In genomic region chr17:33552964-33553363, GRCm38 (mm10) we compare ENCODE assay signal across 10 mouse cellular contexts. TPM values are rescaled to one million over a fixed set of nuclear protein-coding genes. Genes with fewer than 3 reads are reported as not detected.
A peak's percentile ranks its signal among the peaks of the same experiment; 100 is the strongest.
DNase-seq lines count a peak whose midpoint lies in the region; ATAC-seq and TF ChIP-seq lines count a peak whose summit lies in the region.
"Had no signal": no experiment of that assay in that cellular context is flagged by ENCODE, and none has a peak within 500 bp of the region (broad histone marks: within the 10 kb centered on the region; RNA-seq: fewer than 3 reads in every experiment).

No protein-coding gene starts in this region.

- H3K9me3 ChIP-seq in midbrain, embryonic 10.5 days (replicated peaks): no peaks in the 10 kb centered on the region
- no peaks in the 10 kb centered on the region for H3K9me3 ChIP-seq in midbrain, embryonic 13.5 days
- H3K9me3 ChIP-seq in limb, embryonic 11.5 days (ENCODE audit: control insufficient read depth, low read length): no peaks in the 10 kb centered on the region
- H3K9me3 ChIP-seq: heart, embryonic 13.5 days had no signal

- H3K9ac ChIP-seq in midbrain, embryonic 13.5 days (replicated peaks): no peak overlapping the region
- no peak overlapping the region for H3K9ac ChIP-seq in limb, embryonic 11.5 days (ENCODE audit: low read length)
- H3K9ac ChIP-seq: heart, embryonic 13.5 days had no signal

- no peak for TF ChIP-seq POLR2A in cerebellum, adult 2 months (IDR thresholded peaks at IDR 0.05; ENCODE audit: borderline replicate concordance, insufficient read depth, low read length)

- ATAC-seq in midbrain, embryonic 13.5 days: no peak
- ATAC-seq in limb, embryonic 11.5 days (ENCODE audit: insufficient number of reproducible peaks, low FRiP score, low TSS enrichment, low read depth): no peak
- no peak for ATAC-seq in inflammation-experienced regulatory T-cells, adult 6 months
- ATAC-seq: Patski had no signal

- H3K4me1 ChIP-seq in cerebellum, adult 2 months (ENCODE audit: control insufficient read depth, insufficient read depth, low read length): peaks cover 32% of the 10 kb centered on the region
- no peaks in the 10 kb centered on the region for H3K4me1 ChIP-seq in midbrain, embryonic 10.5 days
- no peaks in the 10 kb centered on the region for H3K4me1 ChIP-seq in midbrain, embryonic 13.5 days (replicated peaks)
- H3K4me1 ChIP-seq in limb, embryonic 11.5 days (ENCODE audit: control insufficient read depth, insufficient read depth, low read length): no peaks in the 10 kb centered on the region
- H3K4me1 ChIP-seq: heart, embryonic 13.5 days had no signal

- H3K36me3 ChIP-seq in midbrain, embryonic 10.5 days: peaks cover 45% of the 10 kb centered on the region
- H3K36me3 ChIP-seq in midbrain, embryonic 13.5 days: peaks cover 39% of the 10 kb centered on the region
- H3K36me3 ChIP-seq in limb, embryonic 11.5 days (ENCODE audit: control insufficient read depth, insufficient read depth, low read length): peaks cover 8% of the 10 kb centered on the region; the same call in 1 of the 2 replicates

- DNase-seq in cerebellum, adult 2 months: no peak
- no peak for DNase-seq in cerebellum, adult 8-10 months
- DNase-seq in midbrain, embryonic 10.5 days (ENCODE audit: low spot score): peak; percentile 51
- peak; percentile 42 for DNase-seq in embryo, embryonic 11.5 days (ENCODE audit: low read depth, low spot score)
- DNase-seq in limb, embryonic 11.5 days (ENCODE audit: low spot score): peak; percentile 74
- peak; percentile 68 for DNase-seq in naive thymus-derived CD4-positive, alpha-beta T cell, adult 2 months (ENCODE audit: low read depth)

- no peak overlapping the region for H3K4me2 ChIP-seq in midbrain, embryonic 13.5 days (replicated peaks)
- no peak overlapping the region for H3K4me2 ChIP-seq in limb, embryonic 11.5 days (ENCODE audit: low read depth, severe bottlenecking)
- H3K4me2 ChIP-seq: heart, embryonic 13.5 days had no signal

- no peak overlapping the region for H3K27ac ChIP-seq in cerebellum, adult 2 months (ENCODE audit: insufficient read depth, low read length)
- no peak overlapping the region for H3K27ac ChIP-seq in midbrain, embryonic 10.5 days (replicated peaks)
- H3K27ac ChIP-seq in midbrain, embryonic 13.5 days: no peak overlapping the region
- no peak overlapping the region for H3K27ac ChIP-seq in limb, embryonic 11.5 days (replicated peaks; ENCODE audit: low read depth, low read length)
- H3K27ac ChIP-seq: heart, embryonic 13.5 days had no signal

- H3K27me3 ChIP-seq in cerebellum, adult 2 months (ENCODE audit: control insufficient read depth, insufficient read depth, low read length): no peaks in the 10 kb centered on the region
- no peaks in the 10 kb centered on the region for H3K27me3 ChIP-seq in midbrain, embryonic 10.5 days (ENCODE audit: low read depth, poor library complexity, severe bottlenecking)
- no peaks in the 10 kb centered on the region for H3K27me3 ChIP-seq in midbrain, embryonic 13.5 days
- no peaks in the 10 kb centered on the region for H3K27me3 ChIP-seq in limb, embryonic 11.5 days (ENCODE audit: control insufficient read depth, insufficient read depth, low read length)
- H3K27me3 ChIP-seq: heart, embryonic 13.5 days had no signal

- no peak overlapping the region for H3K4me3 ChIP-seq in cerebellum, adult 2 months (replicated peaks; ENCODE audit: insufficient read depth, low read depth, low read length)
- no peak overlapping the region for H3K4me3 ChIP-seq in midbrain, embryonic 10.5 days
- no peak overlapping the region for H3K4me3 ChIP-seq in midbrain, embryonic 13.5 days (replicated peaks)
- H3K4me3 ChIP-seq in limb, embryonic 11.5 days (ENCODE audit: low read depth, low read length): no peak overlapping the region
- H3K4me3 ChIP-seq: heart, embryonic 13.5 days had no signal

- WGBS in cerebellum, adult 2 months: 54% methylated on average over 4 of the region's 4 CpGs
- WGBS in midbrain, embryonic 10.5 days: 48% methylated on average over 4 of the region's 4 CpGs
- WGBS in midbrain, embryonic 13.5 days: 49% methylated on average over 4 of the region's 4 CpGs
- 52% methylated on average over 4 of the region's 4 CpGs for WGBS in limb, embryonic 11.5 days

- peak; percentile 43; the same call in 1 of the 2 replicates for TF ChIP-seq CTCF in cerebellum, adult 2 months (IDR thresholded peaks at IDR 0.05; ENCODE audit: borderline replicate concordance, insufficient read depth, low read depth, low read length)

RNA-seq across cellular contexts. Expression of gene Myo1f, which starts 2.5 kb away (rescaled TPM):
- polyA plus RNA-seq in cerebellum, adult 2 months (2012; rRNA removed): 0.86 and 1.0 TPM in 2 replicates
- 1.7 and 2.9 TPM in 2 replicates for polyA plus RNA-seq in midbrain, embryonic 10.5 days (2016; fragmentation: Nextera tagmentation; extraction: Ambion mirVana)
- 1.4 and 2.4 TPM in 2 replicates for polyA plus RNA-seq in midbrain, embryonic 13.5 days (2015; fragmentation: Nextera tagmentation; extraction: Ambion mirVana)
- 1.1 and 1.5 TPM in 2 replicates for polyA plus RNA-seq in limb, embryonic 11.5 days (2014; fragmentation: Nextera tagmentation; extraction: Ambion mirVana)
- polyA plus RNA-seq in inflammation-experienced regulatory T-cells, adult 6 months (2017; shearing (Covaris generic)): 100 to 1,000 TPM in 1 of 3 experiments, 10 to 100 TPM in 2; 48.8 to 258 (median 51.4) TPM
- polyA plus RNA-seq: Patski had no signal

RNA-seq across cellular contexts. Expression of gene Adamts10, which starts 29.0 kb away (rescaled TPM):
- polyA plus RNA-seq in cerebellum, adult 2 months (2012; rRNA removed): 205 and 251 TPM in 2 replicates
- 37.1 and 47.6 TPM in 2 replicates for polyA plus RNA-seq in midbrain, embryonic 10.5 days (2016; fragmentation: Nextera tagmentation; extraction: Ambion mirVana)
- 45.6 and 47.9 TPM in 2 replicates for polyA plus RNA-seq in midbrain, embryonic 13.5 days (2015; fragmentation: Nextera tagmentation; extraction: Ambion mirVana)
- 72.1 and 78.7 TPM in 2 replicates for polyA plus RNA-seq in limb, embryonic 11.5 days (2014; fragmentation: Nextera tagmentation; extraction: Ambion mirVana)
- 10 to 100 TPM; 47.1 to 61.9 (median 61.1) TPM for polyA plus RNA-seq in inflammation-experienced regulatory T-cells, adult 6 months (2017; shearing (Covaris generic))

Comparison
In these comparisons a context has a peak if more than half of its experiments do, and no peak if none do; other contexts are left out.
1. DNase-seq: peak in midbrain, embryonic 10.5 days (single experiment), embryo, embryonic 11.5 days (single experiment), limb, embryonic 11.5 days (single experiment) and naive thymus-derived CD4-positive, alpha-beta T cell, adult 2 months (single experiment); none in cerebellum, adult 2 months (0 of 2) and cerebellum, adult 8-10 months (single experiment).
2. RNA of gene Myo1f, which starts 2.5 kb away (polyA plus RNA-seq): 48.8 to 258 TPM in inflammation-experienced regulatory T-cells, adult 6 months; 1.7 to 2.9 TPM in midbrain, embryonic 10.5 days, 1.4 to 2.4 TPM in midbrain, embryonic 13.5 days, 1.1 to 1.5 TPM in limb, embryonic 11.5 days and 0.86 to 1.0 TPM in cerebellum, adult 2 months; every median in the first group is over 10 times any median in the second.